Mouse (Mus musculus) gastrocnemius, postnatal 14 days (tissue): ENCODE measurements around the gene Irf4. TPM values are rescaled to one million over a fixed set of nuclear protein-coding genes. Genes with fewer than 3 reads are reported as not detected.

Source experiments
- DNase-seq: peaks from one replicate; pipeline ENCODE4 v3.0.0; 2021; ENCODE audit warnings: mixed read lengths
- intact Hi-C: fragments of 180-260 bp; cut with DNase I; formaldehyde crosslinking; loops from one replicate; pipeline ENCODE4 v1.15.1; 2025; ENCODE audit warnings: low total_unique reads
- total RNA-seq, 2 experiments: library from RNA; stranded (reverse); gene quantifications; 2 replicates each; pipeline ENCODE4 v1.2.3; 2021

Gene Irf4
- total RNA-seq, 2 experiments from 2014 or later, result 0.78 to 1.2 TPM

DNA sequence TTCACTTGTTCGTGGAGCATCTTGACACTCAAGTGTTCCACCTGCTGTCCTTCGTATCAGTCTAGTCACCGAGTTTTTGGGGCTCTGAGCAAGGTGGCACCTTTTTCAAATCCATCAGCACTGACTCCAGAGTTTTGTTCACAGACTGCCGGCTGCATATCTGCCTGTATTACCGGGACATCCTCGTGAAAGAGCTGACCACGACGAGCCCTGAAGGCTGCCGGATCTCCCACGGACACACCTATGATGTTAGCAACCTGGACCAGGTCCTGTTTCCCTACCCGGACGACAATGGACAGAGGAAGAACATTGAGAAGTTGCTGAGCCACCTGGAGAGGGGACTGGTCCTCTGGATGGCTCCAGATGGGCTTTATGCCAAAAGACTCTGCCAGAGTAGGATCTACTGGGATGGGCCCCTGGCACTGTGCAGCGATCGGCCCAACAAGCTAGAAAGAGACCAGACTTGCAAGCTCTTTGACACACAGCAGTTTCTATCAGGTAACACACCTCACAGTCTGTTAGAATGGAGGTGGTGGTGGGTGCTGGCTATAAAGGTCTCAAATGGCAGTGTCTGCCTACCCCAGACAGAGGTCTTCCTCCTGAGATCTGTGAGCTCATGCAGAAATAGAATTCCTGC, 8.4 kb downstream of the Irf4 start:
- no peak for DNase-seq
- intact Hi-C loops, result no loop called here

DNA sequence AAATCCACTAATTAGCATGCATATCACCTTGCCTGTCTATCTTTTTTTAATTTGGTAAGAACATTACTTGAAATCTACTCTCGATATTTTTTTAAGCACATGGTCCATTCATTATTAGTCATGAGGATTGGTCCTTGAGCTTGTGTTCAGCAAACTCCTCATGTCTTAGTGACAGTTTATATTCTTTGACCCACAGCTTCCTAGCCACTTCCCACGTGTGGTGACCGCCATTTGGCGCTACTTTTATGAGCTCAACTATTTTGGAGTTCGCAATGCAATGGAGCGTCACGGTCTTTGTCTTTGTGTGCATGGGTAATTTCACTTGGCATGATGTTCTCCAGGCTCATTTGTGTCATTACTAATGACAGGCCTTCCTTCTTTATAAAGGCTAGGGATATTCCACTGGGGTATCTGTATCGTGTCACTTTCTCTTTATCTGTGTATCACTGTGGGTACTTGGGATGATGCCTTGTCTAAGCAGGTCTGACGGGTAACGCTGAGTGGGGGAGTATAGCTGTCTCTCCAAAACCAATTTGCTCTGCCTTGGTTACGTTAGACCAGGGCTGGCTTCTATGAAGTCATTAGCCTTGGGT, 9.9 kb downstream of the Irf4 start:
- DNase-seq, result no peak
- intact Hi-C loops, result no loop called here

DNA sequence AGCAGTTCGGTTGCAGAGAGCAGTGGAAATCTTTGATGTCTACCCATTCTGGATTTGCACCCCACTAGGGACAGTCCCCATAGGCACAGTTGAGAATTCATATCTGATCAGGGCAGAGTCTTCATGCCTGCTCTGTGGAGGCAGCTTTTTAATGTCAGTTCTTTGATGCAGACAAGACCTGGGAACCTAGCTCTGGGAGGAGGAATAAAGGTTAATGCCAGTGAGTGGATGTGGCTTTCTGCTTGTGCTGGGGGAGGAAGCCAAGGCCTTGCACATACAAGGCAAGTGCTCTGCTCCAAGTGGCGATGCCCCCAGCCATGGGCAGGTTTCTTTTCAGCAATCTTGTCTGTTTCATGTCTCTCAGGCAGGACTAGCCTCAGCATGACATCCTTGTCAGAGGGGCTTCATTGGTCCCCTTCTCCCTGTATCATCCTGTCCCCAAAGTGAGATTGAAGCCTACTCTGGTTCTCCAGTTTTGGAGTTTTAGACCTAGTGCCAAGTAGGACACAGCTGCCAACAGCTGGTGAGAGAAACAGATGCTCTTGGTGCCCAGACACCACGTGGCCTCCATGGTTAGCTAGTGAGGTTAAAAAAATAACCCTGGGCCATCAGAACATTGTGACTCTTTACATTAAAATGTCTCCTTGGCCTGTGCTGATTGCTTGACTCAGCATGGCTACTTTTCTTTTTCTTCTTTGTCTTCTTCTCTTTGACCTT, 11.5 kb downstream of the Irf4 start:
- intact Hi-C loops, result no loop called here
- DNase-seq, result no peak

DNA sequence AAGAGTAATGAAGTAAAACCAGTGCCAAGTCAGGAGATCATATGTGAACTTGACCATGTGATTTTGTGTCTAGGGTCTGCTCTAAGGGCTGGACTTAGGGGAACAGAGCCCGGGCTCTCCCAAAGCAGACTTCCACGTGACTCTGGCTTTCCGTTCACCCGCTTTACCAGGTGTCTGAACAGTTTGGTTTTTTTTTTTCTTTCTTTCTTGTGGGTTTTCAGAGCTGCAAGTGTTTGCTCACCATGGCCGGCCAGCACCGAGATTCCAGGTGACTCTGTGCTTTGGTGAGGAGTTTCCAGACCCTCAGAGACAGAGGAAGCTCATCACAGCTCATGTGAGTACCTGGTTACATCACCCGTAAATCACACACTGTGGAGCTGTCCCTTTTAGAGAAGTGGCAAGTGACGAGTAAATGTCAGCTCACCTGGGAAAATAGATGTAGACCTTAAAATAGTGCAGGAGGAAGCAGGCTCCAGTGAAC, 12.2 kb downstream of the Irf4 start:
- no peak for DNase-seq
- intact Hi-C loops, result no loop called here

DNA sequence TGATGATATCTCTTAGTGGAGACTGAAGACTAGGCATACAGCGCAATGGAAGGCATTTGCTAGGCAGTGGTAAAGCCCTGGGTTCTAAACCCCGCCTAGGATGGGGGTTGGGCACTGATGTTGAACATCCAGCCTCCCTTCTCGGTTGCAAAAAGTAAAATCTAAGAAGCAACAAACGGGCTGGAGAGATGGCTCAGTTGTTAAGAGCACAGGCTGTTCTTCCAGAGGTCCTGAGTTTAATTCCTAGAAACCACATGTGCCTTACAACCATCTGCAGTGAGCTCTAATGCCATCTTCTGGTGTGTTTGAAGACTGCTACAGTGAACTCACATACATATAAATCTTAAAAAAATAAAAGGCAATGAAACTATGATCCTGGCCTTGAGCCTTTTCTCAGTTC, 13.2 kb downstream of the Irf4 start:
- DNase-seq, result no peak
- intact Hi-C loops, result no loop called here

DNA sequence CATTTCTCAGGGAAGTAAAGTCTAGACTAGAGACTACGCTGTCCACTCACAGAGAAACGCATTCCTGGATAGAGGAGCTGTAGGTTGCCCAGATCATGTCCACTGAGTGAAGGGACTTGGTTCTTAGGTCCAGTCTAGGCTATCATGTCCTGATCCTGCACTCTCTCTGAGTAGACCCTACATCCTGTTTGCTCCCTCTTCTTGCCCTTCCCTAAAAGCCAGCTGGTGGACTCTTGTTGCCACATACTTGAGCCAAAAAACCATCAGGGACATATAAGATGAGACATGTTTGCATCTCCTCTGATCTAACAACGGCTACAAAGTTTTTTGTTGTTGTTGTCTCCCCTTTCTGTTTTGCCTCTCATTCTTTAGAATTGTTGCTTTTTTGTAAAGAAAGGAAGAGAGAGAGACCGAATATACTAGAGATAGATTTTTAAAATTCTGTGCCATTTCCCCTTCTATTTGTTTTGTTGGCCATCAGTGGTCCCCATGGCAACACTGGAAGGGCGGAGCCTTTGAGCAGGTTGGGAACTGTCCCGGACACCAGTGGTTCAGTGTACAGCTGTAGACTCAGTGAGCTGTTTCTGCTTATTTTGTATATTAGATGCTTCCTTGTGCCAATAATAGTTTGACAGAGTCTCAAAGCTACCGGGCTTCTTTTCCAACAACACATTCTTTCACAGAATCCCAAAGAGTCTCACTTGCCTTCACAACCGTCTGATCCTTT, 15.2 kb downstream of the Irf4 start:
- intact Hi-C loops, result no loop called here
- DNase-seq, result peak; percentile 54

DNA sequence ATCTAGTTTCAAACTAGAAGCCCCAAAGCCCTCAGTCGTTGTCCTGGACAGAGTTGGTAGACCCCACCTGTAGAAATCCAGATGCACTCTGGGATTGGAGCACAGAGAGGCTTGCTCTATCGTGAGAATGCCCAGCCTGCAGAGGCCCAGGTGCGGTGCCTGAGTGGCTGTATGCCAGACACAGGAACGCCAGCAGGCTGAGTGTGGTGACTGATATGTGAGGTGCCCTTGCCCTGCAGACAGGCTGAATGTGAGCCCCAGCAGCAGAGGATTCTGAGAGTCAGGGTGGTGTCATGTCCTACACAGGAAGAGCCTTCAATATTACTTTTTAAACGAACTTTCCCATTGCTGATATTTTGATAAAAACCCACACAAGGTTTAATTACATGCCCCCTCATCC, 16.9 kb downstream of the Irf4 start:
- intact Hi-C loops, result no loop called here
- DNase-seq, result no peak

DNA sequence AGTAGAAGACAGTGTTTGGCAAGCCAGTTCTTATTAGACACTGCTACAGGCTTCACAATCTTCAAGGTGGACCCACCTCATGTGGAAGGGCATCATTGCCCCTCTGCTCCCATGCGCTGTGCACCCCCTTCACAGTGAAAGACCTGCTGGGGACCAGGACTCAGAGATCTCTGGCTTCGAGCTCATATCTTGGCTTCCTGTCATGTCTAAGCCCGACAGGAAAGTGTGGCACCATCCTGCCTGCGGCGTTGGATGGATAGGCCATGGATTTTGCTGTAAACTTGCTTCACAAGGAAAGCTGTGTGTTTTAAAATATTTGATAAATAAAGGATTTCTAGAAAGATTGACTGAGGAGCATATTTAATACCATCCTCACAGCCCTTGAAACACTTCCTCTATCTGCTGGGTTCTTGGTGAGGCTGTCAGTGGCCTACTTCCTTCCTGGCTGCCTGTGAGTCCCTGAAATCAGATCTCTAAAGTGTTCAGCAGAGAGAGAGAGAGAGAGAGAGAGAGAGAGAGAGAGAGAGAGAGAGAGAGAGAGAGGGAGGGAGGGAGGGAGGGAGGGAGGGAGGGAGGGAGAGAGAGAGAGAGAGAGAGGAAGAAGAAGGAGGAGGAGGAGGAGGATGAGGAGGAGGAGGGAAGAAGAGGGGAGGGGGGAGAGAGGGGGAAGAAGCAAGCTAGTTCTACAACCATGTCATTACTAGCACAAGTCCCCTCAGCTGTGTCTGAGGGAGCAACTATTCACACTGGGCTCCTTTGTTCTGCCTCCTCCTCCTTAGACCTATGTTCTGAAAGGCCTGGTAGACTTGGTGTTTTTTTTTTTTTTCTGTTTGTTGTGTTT, 17.8 kb downstream of the Irf4 start:
- intact Hi-C loops, result no loop called here
- DNase-seq, result no peak

DNA sequence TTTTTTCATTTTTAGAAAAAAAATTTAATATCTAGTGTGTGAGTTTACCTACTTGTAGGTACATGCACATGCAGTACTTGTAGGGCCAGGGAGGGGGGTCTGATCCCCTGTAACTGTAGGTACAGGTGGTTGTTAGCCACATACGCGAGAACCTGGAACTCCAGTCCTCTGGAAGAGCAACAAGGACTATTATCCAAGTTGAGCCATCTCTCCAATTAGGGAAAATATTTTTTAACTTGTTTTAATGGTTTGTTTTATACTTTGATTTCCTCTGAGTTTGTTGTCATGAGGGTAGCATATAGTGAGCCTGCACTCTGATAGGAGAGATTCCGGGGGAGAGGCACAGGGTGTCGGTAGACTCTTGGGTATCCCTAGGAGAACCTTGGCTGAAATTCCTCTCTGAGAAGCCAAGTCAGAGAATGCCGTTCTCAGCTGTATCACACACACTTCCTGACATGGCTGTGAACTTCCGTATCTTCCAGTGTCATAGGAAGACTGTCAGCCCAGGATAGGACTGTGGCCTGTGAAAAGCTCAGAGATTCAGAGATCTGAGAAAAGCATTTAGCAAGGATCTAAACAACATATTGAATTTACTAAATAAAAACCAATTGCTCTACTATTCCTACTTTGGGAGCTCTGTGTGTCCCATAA, 18.6 kb downstream of the Irf4 start:
- DNase-seq, result no peak
- intact Hi-C loops, result no loop called here

DNA sequence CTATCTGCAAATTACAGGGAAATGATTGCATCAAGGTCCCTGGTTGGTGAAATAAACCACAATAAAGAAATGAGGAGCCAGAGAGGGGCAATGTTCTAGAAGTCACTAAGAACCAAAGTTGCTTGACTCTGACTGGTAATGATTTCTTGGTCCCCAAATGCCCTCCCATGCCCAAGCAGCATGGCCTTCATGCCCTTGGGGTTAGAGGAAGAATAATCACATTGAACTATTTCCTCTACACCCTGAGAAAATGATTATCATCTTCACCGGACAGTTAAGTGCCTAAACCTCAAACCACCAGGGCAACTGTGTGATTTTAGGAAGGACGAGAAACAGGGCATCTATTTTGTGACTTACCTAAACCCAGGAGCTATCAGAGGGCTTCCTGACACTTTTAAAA, 27.0 kb downstream of the Irf4 start:
- intact Hi-C loops, result no loop called here

DNA sequence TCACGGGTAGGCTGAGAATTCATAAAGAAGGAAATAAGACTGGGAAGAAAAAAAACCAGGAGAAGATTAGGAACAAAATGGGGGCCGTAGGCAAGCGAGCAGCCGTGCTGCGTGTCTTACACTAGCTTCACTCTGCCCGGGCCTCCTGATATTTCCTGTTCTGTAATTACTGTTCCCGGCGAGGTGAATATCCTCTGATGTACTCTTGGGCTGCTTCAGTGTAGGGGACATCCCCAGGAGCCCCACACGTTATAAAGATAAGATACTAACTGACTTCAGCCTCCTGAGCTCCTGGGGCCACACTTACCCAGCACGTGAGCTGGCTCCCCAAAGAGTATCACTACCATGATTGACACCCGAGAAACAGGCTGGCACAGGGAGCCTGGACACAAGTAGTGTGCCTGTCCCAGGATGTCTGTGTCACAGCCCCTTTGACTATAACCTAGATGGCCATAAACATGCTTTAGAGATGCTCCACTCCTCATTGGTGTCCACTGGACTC, 28.7 kb downstream of the Irf4 start:
- DNase-seq, result no peak
- intact Hi-C loops, result no loop called here

More for the DNA sequence above, 27.0 kb downstream of the Irf4 start:
- no peak for DNase-seq

DNA sequence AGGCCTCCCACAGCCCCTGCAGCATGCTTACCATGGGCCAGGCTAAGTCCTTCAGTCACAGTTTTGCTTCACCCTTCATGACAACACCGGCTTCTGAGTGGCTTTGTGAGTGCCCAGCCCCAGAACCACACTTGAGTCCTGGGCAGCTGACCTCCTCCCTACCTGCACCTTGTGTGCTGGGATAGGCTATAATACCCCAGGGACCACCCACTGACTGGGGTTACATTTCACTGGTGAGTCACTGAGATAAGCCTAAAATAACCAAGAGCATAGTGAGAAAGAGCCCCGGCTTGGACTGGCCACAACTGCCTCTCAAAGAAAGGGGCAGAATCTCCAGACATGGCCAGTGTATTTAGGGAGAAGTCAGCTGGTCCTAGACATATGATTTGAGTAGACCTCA, 32.9 kb downstream of the Irf4 start:
- DNase-seq, result no peak
- intact Hi-C loops, result no loop called here

DNA sequence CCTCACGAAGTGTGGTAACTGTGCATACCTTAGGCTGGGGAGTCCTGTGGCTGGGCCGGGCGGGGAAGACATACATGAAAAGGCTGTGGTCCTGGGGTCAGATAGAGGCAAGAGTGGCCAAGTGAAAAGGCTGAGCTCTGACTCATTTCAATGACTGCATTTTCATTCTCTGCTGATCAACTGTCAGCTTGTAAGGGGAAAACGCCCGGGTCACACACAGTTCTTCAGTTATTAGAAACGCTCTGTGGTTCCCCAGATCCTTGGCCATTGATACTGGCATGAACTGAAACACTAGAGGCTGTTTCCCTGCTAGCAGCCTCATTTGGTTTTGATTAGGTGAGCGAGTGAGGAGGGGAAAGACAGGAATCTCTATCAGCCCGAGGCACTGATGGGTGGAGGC, 33.4 kb downstream of the Irf4 start:
- intact Hi-C loops, result no loop called here
- no peak for DNase-seq

DNA sequence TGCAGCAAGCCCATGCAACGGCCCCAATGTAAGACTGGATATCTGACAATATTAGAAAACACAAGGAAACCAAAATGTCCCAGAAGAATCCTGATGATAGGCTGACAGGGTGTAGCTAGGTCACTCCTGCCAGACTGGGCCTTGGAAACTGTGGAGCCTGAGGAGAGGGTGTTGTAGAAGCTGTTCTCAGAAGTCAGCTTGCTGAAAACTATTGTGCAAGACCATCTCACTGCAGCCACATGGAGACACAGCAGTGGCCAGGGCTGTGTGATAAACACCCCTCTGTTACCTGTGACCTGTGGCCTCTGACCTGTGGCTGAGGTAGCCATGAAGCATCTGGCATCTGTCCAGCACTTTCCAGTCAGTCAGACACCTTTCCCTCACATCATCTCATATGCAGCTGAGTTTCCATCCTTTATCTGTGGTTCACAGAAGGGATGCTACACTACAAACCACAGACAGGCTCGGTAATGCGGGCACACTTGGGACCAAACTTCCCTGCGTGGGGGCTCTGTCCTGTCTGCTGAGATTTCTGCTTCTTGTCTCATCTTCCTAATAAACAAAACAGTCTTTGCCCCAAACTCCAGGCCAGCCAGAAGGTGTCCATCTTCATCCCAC, 36.5 kb downstream of the Irf4 start:
- intact Hi-C loops, result no loop called here
- no peak for DNase-seq

DNA sequence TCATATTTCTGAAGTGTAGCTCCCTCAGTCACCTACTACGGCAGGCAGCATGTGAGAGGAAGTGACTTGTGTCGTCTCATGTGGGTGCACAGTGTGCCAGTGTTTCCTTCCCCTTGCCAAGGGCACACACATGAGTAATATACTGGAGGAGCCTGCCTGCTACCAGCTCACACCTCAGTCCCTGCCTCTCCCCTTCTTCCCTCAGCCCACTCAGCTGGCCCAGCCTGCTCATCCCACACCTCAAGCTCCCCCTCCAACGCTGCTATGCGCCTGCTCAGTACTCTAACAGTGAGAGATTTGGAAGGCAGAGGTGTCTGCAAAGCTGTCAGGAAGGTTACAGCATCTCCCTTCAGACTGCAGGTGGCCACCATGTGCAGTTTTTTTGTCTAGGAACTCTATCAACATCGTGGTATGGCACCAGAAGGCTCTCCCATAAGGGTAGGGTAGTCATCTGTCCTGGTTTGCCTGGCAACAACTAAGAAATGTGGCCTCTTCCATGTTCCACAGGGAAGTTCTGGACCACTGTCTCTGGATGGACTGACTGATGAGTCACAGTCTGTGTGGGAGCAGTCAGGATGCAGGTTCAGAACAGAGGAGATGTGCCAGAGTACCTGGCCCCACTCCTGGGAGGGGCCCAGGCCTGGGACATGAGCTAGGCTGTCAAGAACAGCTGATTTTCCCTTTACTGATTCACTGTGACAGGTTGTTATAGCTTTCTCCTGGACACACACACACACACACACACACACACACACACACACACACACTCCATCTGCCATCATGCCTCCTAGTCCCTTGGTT, 37.4 kb downstream of the Irf4 start:
- DNase-seq, result no peak
- intact Hi-C loops, result no loop called here

DNA sequence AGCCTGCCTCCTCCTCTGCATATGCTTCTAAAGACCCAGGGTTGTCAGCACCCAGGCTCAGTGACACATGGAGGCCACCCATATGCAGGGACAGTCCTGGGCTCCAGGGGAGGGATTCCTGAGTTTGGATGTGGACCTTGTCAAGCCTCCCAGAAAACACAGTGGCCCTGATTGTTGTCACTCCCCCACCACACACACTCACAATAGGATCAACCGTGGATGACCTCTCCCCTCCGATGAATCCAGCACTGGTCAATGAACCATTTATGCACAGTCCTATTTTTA, 38.0 kb downstream of the Irf4 start:
- intact Hi-C loops, result no loop called here
- DNase-seq, result no peak

DNA sequence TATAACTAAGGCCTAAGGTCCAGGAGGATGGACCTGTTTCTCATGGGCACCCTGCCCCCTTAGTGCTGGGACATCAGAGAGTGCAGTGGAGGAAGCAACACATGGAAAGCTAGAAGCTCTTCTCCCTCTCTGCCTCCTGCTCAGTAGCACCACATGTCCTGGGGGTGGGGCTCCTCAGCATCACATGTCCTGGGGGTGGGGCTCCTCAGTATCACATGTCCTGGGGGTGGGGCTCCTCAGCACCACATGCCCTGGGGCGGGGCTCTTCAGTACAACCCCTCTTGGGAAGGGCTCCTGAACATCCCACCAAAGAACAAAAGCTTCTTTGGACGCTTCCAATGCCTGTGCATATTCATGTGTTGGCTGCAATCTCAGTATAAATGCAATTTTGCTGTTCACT, 38.5 kb downstream of the Irf4 start:
- no peak for DNase-seq
- intact Hi-C loops, result no loop called here

DNA sequence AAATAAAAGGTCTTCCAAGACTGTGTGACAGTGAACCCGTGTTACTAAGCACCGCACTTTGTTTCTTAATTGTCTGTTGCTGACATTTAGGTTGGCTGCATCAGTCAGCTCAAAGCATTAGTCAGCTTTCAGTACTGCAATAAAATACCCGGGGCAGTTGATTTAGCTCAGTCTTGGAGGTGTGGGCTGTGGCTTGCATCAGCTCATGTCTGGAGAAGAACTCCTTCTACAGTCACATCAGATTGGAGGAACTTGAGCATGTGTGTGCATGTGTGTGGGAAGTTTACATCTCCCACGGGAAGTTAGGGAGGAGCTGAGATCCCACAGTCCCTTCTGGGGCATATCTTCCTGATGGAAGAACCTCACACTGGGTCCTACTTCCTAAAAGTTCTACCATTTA, 38.9 kb downstream of the Irf4 start:
- intact Hi-C loops, result no loop called here
- DNase-seq, result no peak
